Mouse (Mus musculus): ENCODE measurements around the gene Minos1. TPM values are rescaled to one million over a fixed set of nuclear protein-coding genes. Genes with fewer than 3 reads are reported as not detected.

Minos1 gene
- total RNA-seq, 2 experiments from 2014 or later, result 353 to 374 TPM

DNA sequence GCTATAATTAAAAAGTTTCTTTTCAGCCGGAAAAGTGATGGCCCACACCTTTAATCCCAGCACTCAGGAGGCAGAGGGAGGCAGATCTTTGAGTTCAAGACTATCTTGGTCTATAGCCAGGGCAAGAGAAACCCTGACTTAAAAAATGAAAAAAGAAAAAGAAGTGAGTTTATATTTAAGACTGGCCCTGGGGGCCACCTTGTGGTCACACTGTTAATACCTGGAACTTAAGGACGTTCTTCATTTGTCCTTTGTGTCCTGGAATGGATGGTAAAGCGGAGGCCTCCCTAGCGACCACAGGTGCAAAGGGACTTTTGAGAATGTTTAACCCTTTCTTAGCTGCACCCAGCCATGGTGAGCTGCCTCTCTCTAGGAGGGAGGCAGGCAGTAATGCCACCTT lies 52.2 kb downstream of the Minos1 start:
- intact Hi-C loops (cut with DNase I), result loop anchor here (2.0 kb wide), 1 partner anchor 156 kb away; no protein-coding TSS in a partner anchor

DNA sequence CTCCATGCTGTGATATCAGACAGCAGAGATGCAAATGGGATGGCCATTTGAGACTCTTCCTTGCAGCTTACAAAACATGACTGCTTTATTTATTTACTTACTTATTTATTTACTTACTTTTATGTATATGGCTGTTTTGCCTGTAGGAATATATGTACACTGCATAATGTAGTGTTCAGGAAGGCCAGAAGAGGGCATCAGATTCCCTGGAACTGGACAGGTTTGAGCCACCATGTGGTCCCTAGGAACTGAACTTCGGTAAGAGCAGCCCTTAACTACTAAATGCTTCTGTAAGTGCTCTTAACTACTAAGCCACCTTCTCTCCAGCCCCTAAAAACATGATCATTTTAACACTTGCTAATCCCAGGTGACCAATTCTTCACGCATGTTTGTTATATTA lies 52.6 kb downstream of the Minos1 start:
- intact Hi-C loops (cut with DNase I), result loop anchor here (2.0 kb wide), 1 partner anchor 156 kb away; no protein-coding TSS in a partner anchor

More for the DNA sequence above, 52.2 kb downstream of the Minos1 start:
- DNase-seq, result no peak

DNA sequence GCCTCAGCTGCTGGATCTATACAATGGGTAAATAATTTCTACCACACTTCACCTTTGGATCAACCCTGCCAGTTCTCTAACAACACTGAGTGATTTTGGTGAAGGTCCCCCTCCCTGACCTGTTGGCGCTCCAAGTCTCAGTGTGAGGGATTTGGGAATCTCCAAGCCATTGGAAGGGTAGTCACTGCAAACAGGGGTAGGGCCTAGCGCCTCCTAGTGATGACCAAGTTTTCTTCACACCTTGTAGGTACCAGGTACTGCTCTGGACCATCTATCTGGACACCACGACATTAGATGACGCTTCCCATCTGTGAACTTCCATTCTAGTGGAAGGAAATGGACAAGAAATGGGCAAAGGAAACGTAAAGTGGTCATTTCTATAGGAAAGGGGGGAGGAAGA lies 55.0 kb downstream of the Minos1 start:
- intact Hi-C loops (cut with DNase I), result no loop called here
- no peak for DNase-seq

More for the DNA sequence above, 52.6 kb downstream of the Minos1 start:
- no peak for DNase-seq

DNA sequence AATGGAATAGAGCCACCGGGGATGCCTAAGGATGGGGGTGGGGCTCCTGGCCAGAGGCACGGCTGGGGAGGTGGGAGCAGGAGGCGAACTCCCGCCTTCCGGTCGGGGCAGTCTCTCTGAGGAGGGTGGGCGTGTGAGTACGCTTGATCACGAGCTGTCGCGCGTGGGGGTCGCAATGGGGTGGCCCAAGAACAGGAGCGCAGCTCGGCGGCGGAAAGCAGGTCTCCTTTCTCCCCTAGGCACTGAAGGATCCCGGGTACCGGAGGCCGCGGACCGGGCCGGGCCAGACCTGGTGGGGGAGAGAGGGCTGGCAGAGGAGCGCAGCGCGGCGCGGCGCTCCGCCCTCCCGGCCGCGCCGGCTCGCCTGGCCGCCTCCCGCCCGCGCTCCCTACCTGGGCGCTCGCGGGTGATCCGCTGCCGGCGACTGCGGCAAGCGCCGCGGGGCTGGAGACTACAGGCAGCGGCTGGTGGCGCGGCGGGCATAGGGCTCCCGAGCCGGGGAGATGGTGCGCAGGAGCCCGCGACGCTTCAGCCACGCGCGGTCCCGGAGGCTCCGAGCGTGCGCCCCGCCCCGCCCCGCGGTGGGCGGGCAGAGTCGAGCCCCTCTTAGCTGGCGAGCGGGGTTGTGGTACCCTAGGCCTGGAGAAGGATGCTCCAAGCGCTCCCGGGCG lies 55.7 kb downstream of the Minos1 start, which contains the start of gene Htr6:
Gene Htr6 (minus strand): TSS at position 530 of the 671 bp plus-strand sequence.
- intact Hi-C loops (cut with DNase I), result no loop called here
- DNase-seq, result no peak

DNA sequence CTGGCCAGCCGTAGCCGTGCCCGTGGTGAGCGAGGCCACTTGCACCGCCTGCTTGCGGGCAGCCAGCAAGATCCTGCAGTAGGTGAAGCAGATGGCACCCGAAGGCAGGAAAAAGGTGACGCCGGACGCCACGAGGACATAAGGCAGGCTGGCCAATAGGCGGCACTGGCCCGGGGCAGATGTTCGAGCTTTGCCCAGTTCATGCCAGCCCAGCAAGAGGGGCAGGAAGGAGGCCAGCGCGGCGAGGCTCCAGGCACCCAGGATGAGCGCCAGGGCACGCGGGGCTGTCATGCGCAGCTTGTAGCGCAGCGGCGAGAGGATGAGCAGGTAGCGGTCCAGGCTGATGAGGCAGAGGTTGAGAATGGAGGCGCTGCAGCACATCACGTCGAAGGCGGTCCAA lies 56.9 kb downstream of the Minos1 start:
- intact Hi-C loops (cut with DNase I), result loop anchor here (5.0 kb wide), 1 partner anchor 332 kb away; no protein-coding TSS in a partner anchor
- peak in 1 of 2 experiments; percentile 44 for DNase-seq

DNA sequence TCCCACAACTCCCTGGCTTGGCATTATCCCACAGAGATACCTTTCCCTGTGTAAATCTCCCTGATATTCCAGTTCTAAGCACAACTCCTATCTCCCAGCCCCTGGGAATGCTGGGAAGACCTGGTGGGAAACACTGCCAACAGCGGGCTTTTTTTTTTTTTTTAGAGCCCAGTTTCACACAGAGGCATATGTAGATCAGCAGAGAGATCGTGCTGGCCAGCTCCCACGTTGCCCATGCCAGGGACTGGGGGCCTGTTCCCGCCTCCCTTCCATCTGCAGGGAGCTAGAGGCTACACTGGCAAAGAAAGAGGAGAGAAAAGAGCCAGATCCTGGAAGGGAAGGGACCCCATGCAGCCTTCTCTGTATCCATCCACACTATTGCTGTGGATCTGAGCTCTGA lies 62.6 kb downstream of the Minos1 start:
- intact Hi-C loops (cut with DNase I), result no loop called here
- no peak for DNase-seq

DNA sequence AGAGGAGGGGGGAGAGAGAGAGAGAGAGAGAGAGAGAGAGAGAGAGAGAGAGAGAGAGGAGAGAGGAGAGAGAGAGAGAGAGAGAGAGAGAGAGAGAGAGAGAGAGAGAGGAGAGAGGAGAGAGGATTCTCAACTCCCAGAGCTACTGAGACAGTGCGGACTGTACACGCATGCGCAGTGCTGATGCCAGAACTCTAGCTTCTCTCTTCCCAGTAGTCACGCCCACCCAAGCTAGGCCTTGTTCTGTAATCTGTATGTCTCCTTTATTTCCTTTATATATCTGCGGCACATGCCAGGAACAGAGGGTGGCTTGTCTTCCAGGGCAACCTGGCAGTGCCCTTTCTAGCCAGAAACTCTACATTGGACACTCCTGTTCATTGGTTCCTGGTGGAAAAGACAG lies 66.1 kb downstream of the Minos1 start:
- intact Hi-C loops (cut with DNase I), result no loop called here
- DNase-seq, result no peak

DNA sequence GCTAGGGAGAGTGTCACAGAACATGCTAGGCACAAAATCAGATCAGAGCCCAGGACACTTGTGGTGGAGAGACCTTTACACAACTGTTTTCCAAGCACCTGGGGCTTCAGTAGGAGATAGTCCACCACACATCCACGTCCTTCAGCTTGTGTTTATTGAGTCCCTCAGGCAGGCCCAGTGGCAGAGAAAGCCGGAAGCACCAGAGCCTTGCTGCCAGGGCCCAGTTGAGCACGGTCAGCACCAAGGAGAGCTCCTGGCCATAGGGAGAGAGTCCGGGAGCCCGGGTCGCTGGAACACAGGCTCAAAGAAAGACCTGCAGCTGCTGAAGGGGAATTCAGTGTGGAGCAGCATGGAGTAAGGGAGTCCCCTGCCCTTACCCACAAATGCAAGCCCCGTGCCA lies 71.3 kb downstream of the Minos1 start:
- intact Hi-C loops (cut with DNase I), result no loop called here
- no peak for DNase-seq

DNA sequence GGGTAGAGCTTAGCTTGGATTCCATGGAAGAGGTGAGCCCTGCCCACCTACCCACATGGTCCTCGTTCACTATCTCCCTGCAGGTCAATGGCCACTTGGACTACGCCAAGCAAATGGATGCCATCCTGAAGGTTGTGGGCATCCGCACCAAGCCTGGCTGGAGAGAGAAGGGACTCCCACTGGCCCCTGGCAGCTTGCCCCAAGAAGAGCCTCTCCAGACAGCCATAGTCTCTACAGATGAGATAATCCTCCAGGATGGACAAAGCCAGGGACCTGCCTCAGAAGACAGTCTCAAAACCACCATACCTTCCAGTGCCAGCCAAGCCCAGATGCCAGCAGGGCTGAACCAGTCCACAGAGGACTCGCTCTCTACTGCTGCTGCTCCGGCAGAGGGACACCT lies 72.9 kb downstream of the Minos1 start:
- no peak for DNase-seq
- intact Hi-C loops (cut with DNase I), result no loop called here

DNA sequence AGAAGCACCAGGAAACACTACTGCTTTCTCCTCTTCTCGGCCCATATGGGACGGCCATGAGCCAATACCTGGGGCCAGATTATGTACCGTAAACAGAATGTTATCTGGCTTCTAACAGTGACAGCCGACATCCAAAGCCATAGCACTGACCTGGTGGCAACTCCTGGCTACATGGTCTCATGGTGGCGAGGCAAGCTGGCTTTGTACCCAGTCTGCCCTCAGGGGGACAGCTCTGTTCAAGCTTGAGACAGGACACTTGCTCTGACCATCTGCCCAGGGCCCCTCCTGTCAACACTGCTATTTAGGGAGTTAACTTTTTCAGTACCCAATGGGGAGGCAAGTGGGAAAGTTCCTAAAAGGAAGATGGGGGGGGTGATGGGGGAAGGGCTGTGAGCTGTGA lies 73.6 kb downstream of the Minos1 start:
- DNase-seq, result no peak
- intact Hi-C loops (cut with DNase I), result no loop called here

DNA sequence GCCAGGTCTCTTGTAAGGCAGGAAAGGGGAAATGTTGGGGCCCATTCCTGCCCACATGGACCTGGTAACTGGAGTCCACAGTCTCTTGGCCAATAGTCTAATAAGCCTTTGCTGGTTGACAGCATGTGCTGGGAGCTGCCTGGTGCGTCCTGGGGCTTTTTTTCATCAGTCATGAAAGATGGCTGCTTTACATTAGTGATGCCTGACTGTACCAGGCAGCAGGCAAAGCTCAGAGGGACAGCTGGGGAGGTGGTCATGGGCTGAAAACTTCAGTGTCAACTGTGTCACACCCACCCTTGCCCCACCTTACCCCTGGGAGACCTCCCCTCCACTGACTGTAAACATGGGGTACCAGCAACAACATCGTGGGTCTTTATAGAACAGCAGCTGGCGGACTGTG lies 75.2 kb downstream of the Minos1 start:
- intact Hi-C loops (cut with DNase I), result no loop called here
- DNase-seq, result no peak

DNA sequence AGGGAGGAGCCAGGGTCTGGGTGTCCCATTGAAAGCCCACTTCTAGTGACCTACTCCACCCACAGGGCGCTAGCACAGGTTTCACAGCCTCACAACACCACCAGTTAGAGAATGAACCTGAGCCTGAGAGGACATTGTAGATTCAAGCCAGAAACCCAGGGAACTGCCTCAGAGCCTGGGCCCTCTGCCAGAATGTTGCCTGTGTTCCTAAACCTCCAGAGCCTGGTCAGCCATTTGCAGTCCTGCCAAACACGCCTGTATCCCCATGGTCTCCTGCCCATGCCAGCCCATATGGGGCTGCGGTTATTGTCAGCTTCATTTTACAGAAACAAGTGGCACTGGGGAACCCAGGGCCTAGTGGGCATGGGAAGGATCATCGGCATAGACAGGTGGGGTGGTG lies 75.6 kb downstream of the Minos1 start:
- intact Hi-C loops (cut with DNase I), result no loop called here
- no peak for DNase-seq

DNA sequence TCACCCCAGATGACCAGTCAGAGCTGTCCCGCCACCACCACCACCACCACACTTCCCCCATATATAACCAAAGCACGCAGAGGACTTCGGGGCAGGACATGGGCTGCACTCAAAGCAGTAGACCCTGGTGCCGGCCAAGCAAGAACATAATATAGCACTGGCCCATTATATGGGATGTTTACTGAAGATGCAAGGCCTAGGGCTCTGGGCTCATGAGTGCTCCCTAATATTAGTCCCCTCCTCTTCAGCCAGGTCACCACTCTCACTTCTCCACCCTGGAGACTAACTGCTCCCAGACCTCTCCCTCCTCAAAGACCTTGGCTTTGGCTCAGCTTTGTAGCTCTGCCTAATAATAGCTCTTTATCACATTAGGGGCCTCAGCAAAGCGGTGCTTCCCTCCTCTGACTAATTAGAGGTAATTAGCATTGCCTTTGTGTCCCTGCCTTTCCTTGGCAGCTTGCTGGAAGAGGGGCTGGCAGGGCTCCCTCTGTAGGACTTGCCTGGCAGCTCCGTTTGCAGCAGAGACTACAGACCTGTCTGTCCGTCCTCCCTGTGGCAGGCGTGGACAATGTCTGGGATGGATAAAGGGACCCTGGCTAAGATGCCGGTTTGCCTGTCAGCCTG lies 76.5 kb downstream of the Minos1 start:
- intact Hi-C loops (cut with DNase I), result no loop called here

DNA sequence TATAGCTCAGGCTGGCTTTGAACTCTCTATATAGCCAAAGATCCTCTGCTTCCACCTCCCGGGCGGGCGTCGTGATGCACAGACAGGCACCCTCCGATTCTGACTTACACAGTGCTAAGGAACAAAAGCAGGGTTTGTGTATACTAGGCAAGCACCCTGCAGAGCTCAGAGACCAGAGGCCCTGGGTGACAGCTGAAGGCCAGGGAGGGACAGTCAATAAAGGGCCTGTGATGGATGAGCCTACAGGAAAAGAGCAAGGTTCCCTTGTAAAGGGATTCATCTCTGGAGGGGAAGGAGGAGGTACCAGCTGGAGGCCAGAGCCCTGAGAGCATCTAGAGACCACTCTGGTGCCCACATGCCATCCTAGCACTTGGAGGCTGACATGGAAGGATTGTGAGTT lies 77.5 kb downstream of the Minos1 start:
- intact Hi-C loops (cut with DNase I), result no loop called here

More for the DNA sequence above, 76.5 kb downstream of the Minos1 start:
- no peak for DNase-seq

DNA sequence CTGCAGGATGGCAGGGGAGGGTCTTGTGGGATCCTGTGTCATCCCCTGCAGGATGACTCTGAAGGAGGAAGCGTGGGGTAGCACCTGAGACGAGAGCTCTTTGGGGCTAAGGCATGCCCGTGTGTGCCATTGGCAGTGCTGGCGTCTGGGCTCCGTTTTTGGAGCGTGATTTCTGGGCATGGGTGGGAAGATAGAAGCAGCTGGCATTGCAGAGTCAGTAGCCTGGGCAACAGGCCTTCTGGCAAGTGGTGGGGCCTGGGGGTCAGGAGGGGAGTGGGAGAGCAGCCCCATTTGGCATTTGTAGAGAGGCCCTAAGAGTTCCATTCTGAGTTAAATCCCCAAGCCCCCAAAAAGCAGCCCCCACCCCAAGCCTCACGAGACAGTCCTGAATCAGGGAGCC lies 78.1 kb downstream of the Minos1 start:
- no peak for DNase-seq
- intact Hi-C loops (cut with DNase I), result no loop called here

More for the DNA sequence above, 77.5 kb downstream of the Minos1 start:
- no peak for DNase-seq

Other genes with a start within 250 kb of the Minos1 start
- gene Otud3, start 217.2 kb downstream of the Minos1 start, total RNA-seq (2021), result 10 to 100 TPM; 12.3 to 13.4 TPM
- not detected for gene Rnf186, start 164.0 kb downstream of the Minos1 start, total RNA-seq (2021)
- gene Tmco4, start 158.2 kb downstream of the Minos1 start, total RNA-seq (2021), result 1 to 10 TPM; 4.0 to 6.1 TPM
- gene Htr6, start 55.5 kb downstream of the Minos1 start, total RNA-seq (2021), result not detected
- 10 to 100 TPM; 22.6 to 22.8 TPM for gene Nbl1, start 38.1 kb downstream of the Minos1 start, total RNA-seq (2021)
- 100 to 1,000 TPM; 499 to 554 TPM for gene Capzb, start 61.8 kb upstream of the Minos1 start, total RNA-seq (2021)
- 1 to 10 TPM; 5.4 to 5.7 TPM for gene Pqlc2, start 179.6 kb upstream of the Minos1 start, total RNA-seq (2021)
- 10 to 100 TPM; 32.8 to 33.3 TPM for gene Akr7a5, start 179.6 kb upstream of the Minos1 start, total RNA-seq (2021)
- 10 to 100 TPM; 32.4 to 33.0 TPM for gene Mrto4, start 221.5 kb upstream of the Minos1 start, total RNA-seq (2021)
- 10 to 100 TPM; 28.2 to 29.1 TPM for gene Emc1, start 221.5 kb upstream of the Minos1 start, total RNA-seq (2021)
- 10 to 100 TPM; 91.3 to 94.0 TPM for gene Ubr4, start 221.5 kb upstream of the Minos1 start, total RNA-seq (2021)